Mouse (Mus musculus) lung, embryonic 15.5 days (tissue): Measurements from ENCODE around the gene Slc37a2. TPM values are rescaled to one million over a fixed set of nuclear protein-coding genes. Genes with fewer than 3 reads are reported as not detected.

ENCODE experiments used
- ATAC-seq: fragments of 200-750 bp; cut with Nextera tagmentation; 2 replicates; pipeline ENCODE4 v1.8.0; 2017; ENCODE audit warnings: moderate number of reproducible peaks, borderline replicate concordance; ENCODE audit not compliant: low FRiP score, low TSS enrichment; ENCODE audit errors: extremely low read depth
- H3K27ac ChIP-seq: fragments of 300-500 bp; sonication (generic); 2 replicates; pipeline ENCODE4 v1.5.1; 2015; ENCODE audit warnings: moderate library complexity, mild to moderate bottlenecking, inconsistent platforms
- H3K27me3 ChIP-seq: fragments of 300-500 bp; sonication (generic); 2 replicates; pipeline ENCODE4 v1.6.1; 2015; ENCODE audit warnings: inconsistent platforms
- H3K36me3 ChIP-seq: fragments of 300-500 bp; sonication (generic); 2 replicates; pipeline ENCODE4 v1.6.1; 2015; ENCODE audit warnings: inconsistent platforms
- H3K4me1 ChIP-seq: fragments of 300-500 bp; sonication (generic); 2 replicates; pipeline ENCODE4 v1.6.1; 2015; ENCODE audit warnings: inconsistent platforms
- H3K4me2 ChIP-seq: fragments of 300-500 bp; sonication (generic); 2 replicates; pipeline ENCODE4 v1.6.1; 2015; ENCODE audit warnings: inconsistent platforms, mild to moderate bottlenecking, moderate library complexity
- H3K4me3 ChIP-seq: fragments of 300-500 bp; sonication (generic); 2 replicates; pipeline ENCODE4 v1.5.1; 2015; ENCODE audit warnings: mild to moderate bottlenecking, inconsistent platforms
- H3K9ac ChIP-seq: fragments of 300-500 bp; sonication (generic); 2 replicates; pipeline ENCODE4 v1.6.1; 2015; ENCODE audit warnings: inconsistent platforms
- H3K9me3 ChIP-seq: fragments of 300-500 bp; sonication (generic); 2 replicates; pipeline ENCODE4 v1.6.1; 2016; ENCODE audit warnings: inconsistent platforms
- WGBS: fragments of 180-500 bp; shearing (Covaris S2); methylation state at CpG from one replicate; pipeline ENCODE4 v1.1.7; 2015; 5-methylcytosine and 5-hydroxymethylcytosine counted together
- polyA plus RNA-seq: library from polyadenylated mRNA; unstranded; fragments of >200 nt; fragmentation: Nextera tagmentation; extraction: Ambion mirVana; gene quantifications from 2 replicates; pipeline ENCODE4 v1.2.1, GENCODE M21; 2015

Slc37a2 gene
- polyA plus RNA-seq, 1 experiment from 2014 or later: 1.6 TPM

- Histone ChIP-seq H3K27me3 (no peaks in the 10 kb centered on the region), H3K4me1 (peaks cover 9% of the 10 kb centered on the region), H3K4me2 (no peak overlapping the region), H3K36me3 (no peaks in the 10 kb centered on the region), H3K4me3 (no peak overlapping the region), H3K27ac (no peak overlapping the region), H3K9me3 (no peaks in the 10 kb centered on the region), H3K9ac (no peak overlapping the region)
- 81% methylated on average over 13 of the region's 13 CpGs for WGBS
- no peak for ATAC-seq
These were observed 42.3 kb downstream of the Slc37a2 start for GRCm38 (mm10) chr9:37213060-37213738.

- peak; percentile 100 for ATAC-seq
- H3K9ac ChIP-seq: peak within 1 kb of the TSS; percentile 71
- H3K4me1 ChIP-seq: peaks cover 14% of the 10 kb centered on the region
- H3K4me2 ChIP-seq: peak within 1 kb of the TSS; percentile 86
- H3K4me3 ChIP-seq: peak within 1 kb of the TSS; percentile 86
- H3K9me3 ChIP-seq: no peaks in the 10 kb centered on the region
- H3K36me3 ChIP-seq: no peaks in the 10 kb centered on the region
- WGBS: under 1% methylated on average over 21 of the region's 21 CpGs
- peak within 1 kb of the TSS; percentile 71 for H3K27ac ChIP-seq
- no peaks in the 10 kb centered on the region for H3K27me3 ChIP-seq
These were observed 47.6 kb downstream of the Slc37a2 start, which contains the start of gene Tmem218 for GRCm38 (mm10) chr9:37207929-37208411. Gene Tmem218 (plus strand): TSS chr9:37208223.

- ATAC-seq: no peak
These were observed 51.7 kb downstream of the Slc37a2 start for GRCm38 (mm10) chr9:37203884-37204283.

GRCm38 (mm10) chr9:37200414-37200813 is 55.1 kb downstream of the Slc37a2 start:
- no peak overlapping the region for H3K9ac ChIP-seq
- no peak overlapping the region for H3K27ac ChIP-seq
- H3K4me1 ChIP-seq: no peaks in the 10 kb centered on the region
- no peaks in the 10 kb centered on the region for H3K9me3 ChIP-seq
- H3K4me2 ChIP-seq: no peak overlapping the region
- WGBS: 47% methylated on average over 5 of the region's 5 CpGs
- H3K36me3 ChIP-seq: no peaks in the 10 kb centered on the region
- H3K27me3 ChIP-seq: no peaks in the 10 kb centered on the region
- peak; percentile 76; the same call in 1 of the 2 replicates for ATAC-seq
- no peak overlapping the region for H3K4me3 ChIP-seq

More at GRCm38 (mm10) chr9:37203884-37204283, 51.7 kb downstream of the Slc37a2 start:
- 53% methylated on average over 5 of the region's 5 CpGs for WGBS
- Histone ChIP-seq H3K36me3 (no peaks in the 10 kb centered on the region), H3K27me3 (no peaks in the 10 kb centered on the region), H3K4me2 (no peak overlapping the region), H3K4me3 (no peak overlapping the region), H3K9me3 (no peaks in the 10 kb centered on the region), H3K9ac (no peak overlapping the region), H3K27ac (no peak overlapping the region), H3K4me1 (peaks cover 12% of the 10 kb centered on the region)

GRCm38 (mm10) chr9:37197067-37197466 is 58.5 kb downstream of the Slc37a2 start:
- no peaks in the 10 kb centered on the region for H3K36me3 ChIP-seq
- H3K27ac ChIP-seq: no peak overlapping the region
- no peak overlapping the region for H3K4me3 ChIP-seq
- H3K4me1 ChIP-seq: no peaks in the 10 kb centered on the region
- WGBS: 80% methylated on average over 4 of the region's 4 CpGs
- H3K9me3 ChIP-seq: no peaks in the 10 kb centered on the region
- H3K27me3 ChIP-seq: no peaks in the 10 kb centered on the region
- ATAC-seq: no peak
- H3K4me2 ChIP-seq: no peak overlapping the region
- no peak overlapping the region for H3K9ac ChIP-seq

GRCm38 (mm10) chr9:37188024-37188423 is 67.5 kb downstream of the Slc37a2 start:
- H3K9me3 ChIP-seq: no peaks in the 10 kb centered on the region
- no peak for ATAC-seq
- H3K36me3 ChIP-seq: no peaks in the 10 kb centered on the region
- no peaks in the 10 kb centered on the region for H3K27me3 ChIP-seq
- H3K4me2 ChIP-seq: no peak overlapping the region
- no peak overlapping the region for H3K9ac ChIP-seq
- H3K4me3 ChIP-seq: no peak overlapping the region
- H3K4me1 ChIP-seq: no peaks in the 10 kb centered on the region; the same call in 1 of the 2 replicates
- 87% methylated on average over 3 of the region's 3 CpGs for WGBS
- no peak overlapping the region for H3K27ac ChIP-seq

- Histone ChIP-seq H3K27me3 (no peaks in the 10 kb centered on the region), H3K27ac (no peak overlapping the region), H3K4me2 (no peak overlapping the region), H3K9ac (no peak overlapping the region), H3K9me3 (no peaks in the 10 kb centered on the region), H3K4me1 (no peaks in the 10 kb centered on the region; the same call in 1 of the 2 replicates), H3K36me3 (no peaks in the 10 kb centered on the region), H3K4me3 (no peak overlapping the region)
- 75% methylated on average over 5 of the region's 5 CpGs for WGBS
- no peak for ATAC-seq
These were observed 68.1 kb downstream of the Slc37a2 start for GRCm38 (mm10) chr9:37187407-37187806.

GRCm38 (mm10) chr9:37183176-37183575 is 72.4 kb downstream of the Slc37a2 start:
- H3K4me2 ChIP-seq: no peak overlapping the region
- H3K36me3 ChIP-seq: no peaks in the 10 kb centered on the region
- H3K4me3 ChIP-seq: no peak overlapping the region
- no peaks in the 10 kb centered on the region for H3K9me3 ChIP-seq
- no peaks in the 10 kb centered on the region; the same call in none of the 2 replicates for H3K4me1 ChIP-seq
- 69% methylated on average over 2 of the region's 2 CpGs for WGBS
- H3K27me3 ChIP-seq: no peaks in the 10 kb centered on the region
- ATAC-seq: no peak
- H3K9ac ChIP-seq: no peak overlapping the region
- no peak overlapping the region for H3K27ac ChIP-seq

GRCm38 (mm10) chr9:37181596-37181995 is 73.9 kb downstream of the Slc37a2 start:
- H3K4me3 ChIP-seq: no peak overlapping the region
- H3K9me3 ChIP-seq: no peaks in the 10 kb centered on the region
- no peaks in the 10 kb centered on the region; the same call in none of the 2 replicates for H3K4me1 ChIP-seq
- no peak overlapping the region for H3K9ac ChIP-seq
- no peaks in the 10 kb centered on the region for H3K36me3 ChIP-seq
- WGBS: 60% methylated on average over 5 of the region's 5 CpGs
- no peak overlapping the region for H3K4me2 ChIP-seq
- ATAC-seq: no peak
- peaks cover 2% of the 10 kb centered on the region; the same call in 1 of the 2 replicates for H3K27me3 ChIP-seq
- no peak overlapping the region for H3K27ac ChIP-seq

GRCm38 (mm10) chr9:37179596-37179995 is 75.9 kb downstream of the Slc37a2 start:
- WGBS: 83% methylated on average over 4 of the region's 4 CpGs
- no peaks in the 10 kb centered on the region for H3K36me3 ChIP-seq
- H3K9ac ChIP-seq: no peak overlapping the region
- no peak overlapping the region for H3K4me3 ChIP-seq
- no peaks in the 10 kb centered on the region; the same call in none of the 2 replicates for H3K4me1 ChIP-seq
- H3K27ac ChIP-seq: no peak overlapping the region
- peaks cover 12% of the 10 kb centered on the region; the same call in 1 of the 2 replicates for H3K27me3 ChIP-seq
- H3K4me2 ChIP-seq: no peak overlapping the region
- ATAC-seq: no peak
- H3K9me3 ChIP-seq: no peaks in the 10 kb centered on the region

GRCm38 (mm10) chr9:37178911-37179310 is 76.6 kb downstream of the Slc37a2 start:
- 24% methylated on average over 4 of the region's 4 CpGs for WGBS
- Histone ChIP-seq H3K27ac (no peak overlapping the region), H3K9me3 (no peaks in the 10 kb centered on the region), H3K4me1 (no peaks in the 10 kb centered on the region; the same call in none of the 2 replicates), H3K4me2 (no peak overlapping the region), H3K4me3 (no peak overlapping the region), H3K27me3 (peaks cover 12% of the 10 kb centered on the region; the same call in 1 of the 2 replicates), H3K9ac (no peak overlapping the region), H3K36me3 (no peaks in the 10 kb centered on the region)
- ATAC-seq: no peak
